Mouse (Mus musculus): Measurements from ENCODE around the gene Ankar.

The Ankar gene

GRCm38 (mm10) chr1:72700479-72700878 lies at the start of gene Ankar:
Gene Ankar (minus strand): TSS chr1:72700579.
- no peak for DNase-seq (ENCODE audit: low spot score)

- DNase-seq (ENCODE audit: low spot score): no peak
Observed at GRCm38 (mm10) chr1:72746382-72746781, 46.0 kb upstream of the Ankar start.

GRCm38 (mm10) chr1:72744816-72745506 lies 44.6 kb upstream of the Ankar start:
- DNase-seq (ENCODE audit: low spot score): no peak

GRCm38 (mm10) chr1:72741406-72741805 lies 41.0 kb upstream of the Ankar start:
- no peak for DNase-seq (ENCODE audit: low spot score)

GRCm38 (mm10) chr1:72739681-72740063 lies 39.3 kb upstream of the Ankar start:
- DNase-seq (ENCODE audit: low spot score): no peak

- no peak for DNase-seq (ENCODE audit: low spot score)
Observed at GRCm38 (mm10) chr1:72738946-72739680, 38.7 kb upstream of the Ankar start.

GRCm38 (mm10) chr1:72736397-72737125 lies 36.2 kb upstream of the Ankar start:
- no peak for DNase-seq (ENCODE audit: low spot score)

GRCm38 (mm10) chr1:72733191-72733691 lies 32.9 kb upstream of the Ankar start:
- DNase-seq (ENCODE audit: low spot score): no peak

- no peak for DNase-seq (ENCODE audit: low spot score)
Observed at GRCm38 (mm10) chr1:72730126-72730525, 29.7 kb upstream of the Ankar start.

- DNase-seq (ENCODE audit: low spot score): no peak
Observed at GRCm38 (mm10) chr1:72728781-72729180, 28.4 kb upstream of the Ankar start.

- DNase-seq (ENCODE audit: low spot score): no peak
Observed at GRCm38 (mm10) chr1:72725941-72726340, 25.6 kb upstream of the Ankar start.

GRCm38 (mm10) chr1:72724354-72724753 lies 24.0 kb upstream of the Ankar start:
- DNase-seq (ENCODE audit: low spot score): no peak

- no peak for DNase-seq (ENCODE audit: low spot score)
Observed at GRCm38 (mm10) chr1:72722646-72723045, 22.3 kb upstream of the Ankar start.

- no peak for DNase-seq (ENCODE audit: low spot score)
Observed at GRCm38 (mm10) chr1:72720115-72720725, 19.8 kb upstream of the Ankar start.

- peak; percentile 35 for DNase-seq (ENCODE audit: low spot score)
Observed at GRCm38 (mm10) chr1:72718846-72719245, 18.5 kb upstream of the Ankar start.

GRCm38 (mm10) chr1:72717540-72717939 lies 17.2 kb upstream of the Ankar start:
- no peak for DNase-seq (ENCODE audit: low spot score)

GRCm38 (mm10) chr1:72716926-72717325 lies 16.5 kb upstream of the Ankar start:
- DNase-seq (ENCODE audit: low spot score): peak; percentile 46

- no peak for DNase-seq (ENCODE audit: low spot score)
Observed at GRCm38 (mm10) chr1:72716421-72716820, 16.0 kb upstream of the Ankar start.

GRCm38 (mm10) chr1:72715593-72716361 lies 15.4 kb upstream of the Ankar start:
- no peak for DNase-seq (ENCODE audit: low spot score)

- no peak for DNase-seq (ENCODE audit: low spot score)
Observed at GRCm38 (mm10) chr1:72715065-72715464, 14.7 kb upstream of the Ankar start.

GRCm38 (mm10) chr1:72714547-72714946 lies 14.2 kb upstream of the Ankar start:
- no peak for DNase-seq (ENCODE audit: low spot score)
